Mouse (Mus musculus): ENCODE data around the gene Arhgef19. TPM values are rescaled to one million over a fixed set of nuclear protein-coding genes. Genes with fewer than 3 reads are reported as not detected.

The Arhgef19 gene
- total RNA-seq, 2 experiments from 2014 or later: 0.74 to 0.83 TPM

Other genes with a start within 250 kb of the Arhgef19 start
- 10 to 100 TPM; 11.9 to 13.3 TPM for gene Mfap2, start 229.1 kb upstream of the Arhgef19 start, total RNA-seq (2021)
- gene Crocc, start 178.9 kb upstream of the Arhgef19 start, total RNA-seq (2021): 1 to 10 TPM; 1.8 to 2.4 TPM
- 10 to 100 TPM; 12.6 to 14.5 TPM for gene Necap2, start 161.1 kb upstream of the Arhgef19 start, total RNA-seq (2021)
- gene Spata21, start 151.2 kb upstream of the Arhgef19 start, total RNA-seq (2021): not detected
- 100 to 1,000 TPM; 131 to 162 TPM for gene Szrd1, start 99.7 kb upstream of the Arhgef19 start, total RNA-seq (2021)
- gene Fbxo42, start 91.6 kb upstream of the Arhgef19 start, total RNA-seq (2021): 1 to 10 TPM; 7.3 to 9.6 TPM
- gene Rsg1, start 25.5 kb upstream of the Arhgef19 start, total RNA-seq (2021): under 1 TPM in 1 of 2 experiments, not detected in 1; 0.27 TPM
- 1 to 10 TPM; 1.3 to 2.0 TPM for gene Epha2, start 61.7 kb downstream of the Arhgef19 start, total RNA-seq (2021)
- gene Fam131c, start 128.7 kb downstream of the Arhgef19 start, total RNA-seq (2021): under 1 TPM in 1 of 2 experiments, not detected in 1; 0.29 TPM
- gene Clcnka, start 159.2 kb downstream of the Arhgef19 start, total RNA-seq (2021): under 1 TPM; 0.35 to 0.51 TPM
- gene Clcnkb, start 176.5 kb downstream of the Arhgef19 start, total RNA-seq (2021): not detected
- 1,000 to 10,000 TPM in 1 of 2 experiments, 100 to 1,000 TPM in 1; 347 to 1,168 TPM for gene Hspb7, start 181.3 kb downstream of the Arhgef19 start, total RNA-seq (2021)
- gene Srarp, start 196.6 kb downstream of the Arhgef19 start, total RNA-seq (2021): 1 to 10 TPM in 1 of 2 experiments, under 1 TPM in 1; 0.91 to 1.0 TPM
- gene Zbtb17, start 205.2 kb downstream of the Arhgef19 start, total RNA-seq (2021): 10 to 100 TPM; 24.7 to 25.5 TPM